Mouse (Mus musculus) urinary bladder, adult 18-20 months (tissue): ENCODE results near the gene Gm45717.

Experiments used
- DNase-seq, 2 experiments: peaks; one replicate each; pipeline ENCODE4 v3.0.0; 2022; ENCODE audit warnings: low spot score in 2 of 2, mixed read lengths in 2 of 2

Gene Gm45717

DNA sequence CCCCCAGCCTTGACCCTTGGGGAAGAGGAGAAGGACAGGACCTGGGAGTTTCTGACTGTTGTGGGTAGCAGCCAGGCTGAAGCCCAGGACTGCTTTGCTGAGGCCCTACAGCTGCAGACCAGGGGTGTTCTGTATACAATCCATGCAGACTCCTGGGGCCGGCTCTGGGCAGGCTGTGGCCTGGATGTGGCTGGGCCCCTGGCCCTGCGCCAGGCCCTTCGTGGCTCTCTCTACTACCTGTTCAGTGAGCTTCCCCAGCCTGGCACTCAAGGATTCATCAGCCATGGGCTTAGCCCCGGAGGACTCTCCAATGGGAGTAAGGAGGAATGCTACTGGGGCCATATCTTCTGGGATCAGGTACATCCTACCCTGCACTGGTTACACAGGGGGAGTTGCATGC lies 12.4 kb downstream of the Gm45717 start:
- DNase-seq: no peak

- no peak for DNase-seq
Measured at GRCm38 (mm10) chr7:140942811-140943210, 12.9 kb downstream of the Gm45717 start.

GRCm38 (mm10) chr7:140942341-140942740 lies 13.4 kb downstream of the Gm45717 start:
- DNase-seq: no peak

DNA sequence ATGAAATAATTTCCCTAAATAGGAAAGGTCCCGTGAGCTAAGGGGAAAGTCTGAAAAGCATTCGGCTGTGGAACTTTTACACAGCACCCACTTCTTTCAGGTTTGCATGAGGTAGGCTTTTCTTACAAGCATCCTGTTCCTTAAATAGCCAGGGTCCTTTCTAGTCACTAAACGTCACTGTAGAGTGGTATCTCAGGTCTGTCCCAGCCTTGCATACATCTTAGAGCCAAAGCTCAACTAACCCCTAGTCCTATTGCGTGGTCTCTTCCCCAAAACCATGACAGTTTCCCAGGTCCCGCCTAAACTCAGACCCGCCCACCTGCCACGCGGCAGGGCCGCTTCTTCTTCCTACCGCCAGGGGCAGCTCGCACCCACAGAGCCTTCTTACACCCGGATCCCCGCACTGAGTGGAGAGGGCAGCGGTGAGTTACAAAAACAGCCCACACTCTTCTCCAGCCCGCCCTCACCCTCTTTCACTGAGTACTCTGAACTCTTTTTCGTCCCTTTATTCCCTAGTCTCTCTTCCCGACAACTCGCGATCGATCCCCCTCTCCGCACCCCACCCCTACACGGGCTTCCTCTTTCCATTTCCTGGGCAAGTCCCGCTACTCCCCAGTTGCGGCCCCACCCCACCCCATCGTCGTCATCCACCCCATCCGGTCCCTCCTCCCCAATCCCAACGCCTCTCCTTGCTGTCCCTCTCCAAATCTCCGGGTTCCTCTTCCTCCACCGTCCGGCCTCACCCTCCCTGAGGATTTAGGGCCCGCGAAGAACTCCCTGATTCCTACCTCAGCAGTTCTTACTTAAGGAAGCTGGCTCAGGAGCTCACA lies 14.3 kb downstream of the Gm45717 start, which contains the start of gene Pgghg:
TSS of gene Pgghg (plus strand) at position 170 of the 830 bp plus-strand sequence.
- peak; percentile 78 to 87 for DNase-seq

GRCm38 (mm10) chr7:140939669-140940171 lies 16.0 kb downstream of the Gm45717 start:
- peak in 1 of 2 experiments; percentile 55 for DNase-seq

GRCm38 (mm10) chr7:140938896-140939295 lies 16.8 kb downstream of the Gm45717 start:
- DNase-seq: no peak

GRCm38 (mm10) chr7:140938436-140938835 lies 17.3 kb downstream of the Gm45717 start:
- no peak for DNase-seq

GRCm38 (mm10) chr7:140927181-140927580 lies 28.6 kb downstream of the Gm45717 start:
- DNase-seq: no peak

GRCm38 (mm10) chr7:140923070-140923775 lies 32.5 kb downstream of the Gm45717 start:
- DNase-seq: no peak

GRCm38 (mm10) chr7:140922398-140923069 lies 33.2 kb downstream of the Gm45717 start:
- DNase-seq: peak in 1 of 2 experiments; percentile 43

DNA sequence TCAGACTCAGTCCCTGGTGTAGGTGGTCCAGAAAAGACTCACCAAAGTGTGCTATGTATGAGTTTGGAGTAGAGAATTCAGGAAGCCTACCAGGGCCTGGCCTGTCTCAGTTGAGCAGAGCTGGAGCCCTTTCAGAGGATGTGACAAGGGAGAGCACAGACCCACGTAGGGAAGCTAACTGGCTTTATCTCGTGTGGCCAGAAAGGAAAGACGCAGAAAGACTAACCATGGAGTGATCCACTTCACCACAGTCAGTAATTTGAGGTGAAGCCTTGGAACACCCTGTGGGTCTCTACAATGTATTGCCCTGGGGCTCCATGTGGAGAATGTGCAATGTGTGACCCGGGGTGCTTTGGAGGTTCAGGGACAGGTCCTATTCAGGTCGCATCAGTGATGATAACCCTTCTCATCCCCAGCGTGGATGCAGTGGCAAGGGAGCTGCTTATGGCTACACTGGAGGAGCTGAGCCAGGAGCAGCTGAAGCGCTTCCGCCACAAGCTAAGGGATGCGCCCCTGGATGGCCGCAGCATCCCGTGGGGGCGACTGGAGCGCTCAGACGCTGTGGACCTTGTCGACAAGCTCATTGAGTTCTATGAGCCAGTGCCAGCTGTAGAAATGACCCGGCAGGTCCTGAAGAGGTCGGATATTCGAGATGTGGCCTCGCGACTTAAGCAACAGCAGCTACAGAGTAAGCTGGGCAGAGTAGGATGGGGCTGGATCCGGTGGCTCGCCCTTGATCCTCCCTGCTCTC lies 34.3 kb downstream of the Gm45717 start:
- no peak for DNase-seq

- DNase-seq: no peak
Measured at GRCm38 (mm10) chr7:140920418-140921029, 35.2 kb downstream of the Gm45717 start, which contains the start of gene Nlrp6. Gene Nlrp6, plus strand, starts transcription at chr7:140920902.

GRCm38 (mm10) chr7:140919911-140920310 lies 35.8 kb downstream of the Gm45717 start:
- no peak for DNase-seq

- DNase-seq: no peak
Measured at GRCm38 (mm10) chr7:140914031-140914690, 41.6 kb downstream of the Gm45717 start.

GRCm38 (mm10) chr7:140912846-140913482 lies 42.8 kb downstream of the Gm45717 start:
- DNase-seq: no peak

- no peak for DNase-seq
Measured at GRCm38 (mm10) chr7:140912293-140912692, 43.4 kb downstream of the Gm45717 start.

GRCm38 (mm10) chr7:140908634-140909107 lies 47.1 kb downstream of the Gm45717 start:
- peak; percentile 60 to 76 for DNase-seq

DNA sequence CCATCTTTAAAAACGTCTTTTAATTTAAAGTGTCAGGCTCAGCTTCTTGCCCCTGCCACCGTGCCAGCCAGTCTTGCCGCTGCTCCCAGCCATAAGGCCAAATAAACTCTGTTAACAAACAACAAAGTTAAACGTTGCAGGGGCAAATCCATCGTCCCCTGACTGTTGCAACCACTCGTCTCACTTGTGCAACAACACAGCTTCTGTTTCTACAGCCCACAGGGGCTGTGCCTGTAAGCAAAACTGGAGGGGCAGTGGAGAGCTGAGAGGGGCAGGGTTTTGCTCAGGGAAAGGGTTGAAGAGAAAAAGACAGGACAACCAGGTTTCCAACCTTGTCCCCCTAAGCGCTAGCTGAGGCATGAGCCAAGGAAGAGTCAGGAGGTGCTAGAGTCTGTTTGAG lies 47.6 kb downstream of the Gm45717 start:
- DNase-seq: no peak

DNA sequence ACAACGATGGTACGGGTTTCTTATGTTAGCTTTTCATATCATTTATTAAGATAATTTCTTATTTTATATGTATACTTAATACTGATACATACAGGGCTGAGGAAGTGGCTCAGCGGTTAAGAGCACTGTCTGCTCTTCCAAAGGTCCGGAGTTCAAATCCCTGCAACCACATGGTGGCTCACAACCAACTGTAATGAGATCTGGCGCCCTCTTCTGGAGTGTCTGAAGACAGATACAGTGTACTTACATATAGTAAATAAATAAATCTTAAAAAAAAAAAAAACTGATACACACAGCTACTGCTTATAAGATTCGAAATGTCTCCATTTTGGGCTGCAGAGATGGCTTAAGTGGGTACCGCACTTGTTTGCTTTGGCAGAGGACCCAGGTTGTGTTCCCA lies 48.0 kb downstream of the Gm45717 start:
- no peak for DNase-seq

DNA sequence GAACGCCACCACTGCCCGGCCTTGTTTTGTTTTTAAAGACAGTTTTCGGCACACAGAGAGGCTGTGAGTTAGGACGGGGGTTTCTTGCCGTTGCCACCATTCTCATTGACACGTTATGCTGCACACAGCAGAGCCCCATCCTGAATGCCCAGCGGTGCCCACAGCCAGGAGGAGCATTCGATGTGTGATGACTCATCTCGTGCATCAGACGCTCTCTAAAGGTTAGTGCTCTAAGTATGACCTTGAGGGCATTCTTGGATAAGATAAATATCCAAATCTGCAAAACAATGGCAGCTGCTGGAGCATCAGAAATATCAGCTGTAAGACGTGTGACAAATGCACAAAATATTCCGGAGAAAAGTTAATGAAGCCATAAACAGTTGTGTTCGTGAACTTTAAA lies 48.6 kb downstream of the Gm45717 start:
- DNase-seq: no peak
